Mouse (Mus musculus): Measurements from ENCODE around the gene Dennd1b. TPM values are rescaled to one million over a fixed set of nuclear protein-coding genes. Genes with fewer than 3 reads are reported as not detected.

Dennd1b gene
- total RNA-seq, 4 experiments from 2014 or later: 20.7 to 29.5 (median 22.2) TPM

GRCm38 (mm10) chr1:139079523-139079922, 116.3 kb downstream of the Dennd1b start:
- no peak for DNase-seq (ENCODE audit: low spot score in 2 of 2)

DNA sequence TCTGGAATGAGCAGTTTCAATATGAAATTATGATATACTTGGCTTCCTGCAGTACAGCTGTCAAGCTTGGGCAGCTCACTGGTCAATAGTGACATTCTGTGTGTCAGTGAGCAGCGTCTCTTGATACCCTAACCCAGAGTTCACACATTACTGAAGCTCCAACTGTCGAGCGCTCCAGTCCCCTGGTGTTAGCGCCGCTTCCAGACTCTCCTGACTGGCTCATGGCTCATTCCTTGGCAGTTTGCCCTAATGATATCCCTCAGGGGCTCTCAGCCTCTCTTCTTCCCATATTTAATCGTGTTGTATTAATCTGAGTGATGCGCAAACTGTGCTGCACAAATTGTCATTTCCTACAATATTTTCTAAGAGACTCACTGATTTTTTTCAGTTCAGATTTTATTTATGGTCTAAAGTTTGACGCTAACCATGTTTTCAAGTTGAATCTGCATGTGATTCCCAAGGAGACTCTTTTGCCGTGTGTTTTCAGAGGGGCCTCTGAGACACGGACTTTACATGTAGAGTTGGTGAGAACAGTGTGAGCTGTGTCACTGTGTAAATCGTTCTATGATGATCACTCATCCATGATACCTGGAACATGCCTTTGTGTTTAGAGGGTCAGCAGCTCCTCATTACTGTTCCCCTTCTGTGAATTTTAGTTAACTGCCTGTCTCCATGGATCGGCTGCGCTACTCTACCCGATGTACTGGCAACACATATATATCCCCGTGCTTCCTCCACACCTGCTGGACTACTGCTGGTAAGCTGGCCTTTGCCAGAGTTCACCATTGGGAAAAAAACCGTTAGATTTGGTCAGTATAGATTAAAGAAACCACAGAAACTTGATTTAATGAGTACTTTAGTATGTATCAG, 117.5 kb downstream of the Dennd1b start:
- peak; percentile 14 to 24 for DNase-seq (ENCODE audit: low spot score in 2 of 2)

DNA sequence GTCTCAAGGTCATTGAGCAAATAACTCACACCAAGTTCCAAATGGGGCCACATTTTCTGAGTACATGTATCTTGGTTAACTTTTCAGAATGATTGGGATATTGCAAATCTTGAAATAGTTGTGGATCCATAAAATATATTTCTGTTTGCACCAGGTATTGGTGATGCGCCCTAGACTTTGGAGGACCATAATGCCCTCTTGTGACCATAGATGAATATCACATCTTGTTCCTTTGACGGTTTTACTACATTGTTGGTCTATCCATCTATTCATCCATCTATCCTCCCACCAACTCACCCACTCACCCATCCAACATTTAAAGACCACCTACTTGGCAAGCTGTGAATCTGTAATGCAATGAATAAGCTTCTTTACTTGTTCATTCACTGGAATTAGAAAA, 120.1 kb downstream of the Dennd1b start:
- no peak for DNase-seq (ENCODE audit: low spot score in 2 of 2)

- no peak for DNase-seq (ENCODE audit: low spot score in 2 of 2)
Measured at GRCm38 (mm10) chr1:139087564-139087963, 124.3 kb downstream of the Dennd1b start.

- DNase-seq (ENCODE audit: low spot score in 2 of 2): no peak
Measured at GRCm38 (mm10) chr1:139090744-139091143, 127.5 kb downstream of the Dennd1b start.

DNA sequence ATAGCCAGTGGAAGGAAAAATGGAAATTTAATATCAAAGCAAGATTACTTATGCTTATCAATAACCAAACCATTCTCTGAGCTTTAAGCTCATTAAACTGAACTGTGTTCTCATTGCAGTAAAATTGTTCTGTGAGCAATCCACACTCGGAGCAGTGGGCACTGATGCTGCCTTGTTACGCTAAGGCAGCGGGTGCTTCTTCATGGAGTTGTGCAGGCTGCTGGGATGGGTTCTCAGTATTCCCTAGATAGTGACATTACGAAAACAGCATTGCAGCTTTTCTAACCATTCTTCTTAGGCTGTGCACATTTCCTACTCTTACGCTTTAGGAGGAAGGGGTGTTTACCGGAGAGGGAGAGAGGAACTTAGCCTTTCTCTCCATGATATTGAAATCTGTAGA, 128.5 kb downstream of the Dennd1b start:
- no peak for DNase-seq (ENCODE audit: low spot score in 2 of 2)

DNA sequence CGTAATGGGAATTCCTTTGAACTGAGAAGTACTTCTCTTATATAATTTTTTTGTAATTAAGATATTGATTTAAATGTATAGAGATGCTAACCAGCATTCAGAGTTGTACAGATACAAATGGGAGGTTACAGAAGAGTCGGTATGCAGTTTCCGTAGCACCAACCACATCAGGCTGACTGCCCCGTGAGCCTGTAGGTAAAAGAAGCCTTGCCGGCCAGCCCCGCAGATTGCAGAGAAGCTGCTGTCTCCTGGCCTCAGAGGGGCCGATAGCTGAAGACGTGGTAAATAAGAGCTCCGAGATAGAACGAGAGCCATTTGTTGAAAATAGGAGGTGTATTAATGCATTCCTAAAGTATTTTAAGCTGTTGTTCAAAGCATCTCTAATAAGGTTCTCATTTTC, 128.9 kb downstream of the Dennd1b start:
- no peak for DNase-seq (ENCODE audit: low spot score in 2 of 2)

DNA sequence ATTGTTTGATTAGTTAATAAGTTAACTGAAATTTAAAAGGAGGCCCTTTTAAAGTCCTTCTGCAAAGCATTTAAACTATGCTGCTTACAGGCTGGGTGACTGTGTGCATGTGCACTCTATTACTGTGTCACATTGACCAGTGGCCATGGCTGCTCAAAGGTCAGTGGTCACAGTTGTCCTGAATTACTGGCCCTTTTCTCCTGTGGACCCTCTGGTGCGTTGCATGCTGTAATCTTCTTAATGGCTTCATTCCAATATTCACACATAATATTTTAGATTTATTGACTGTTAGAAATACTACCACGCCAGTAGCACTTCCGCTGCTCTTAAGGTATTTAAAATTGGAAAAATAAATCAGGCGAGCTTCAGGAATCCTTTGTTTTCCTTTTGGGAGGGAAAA, 129.5 kb downstream of the Dennd1b start:
- no peak for DNase-seq (ENCODE audit: low spot score in 2 of 2)

- no peak for DNase-seq (ENCODE audit: low spot score in 2 of 2)
Measured at GRCm38 (mm10) chr1:139096369-139096768, 133.1 kb downstream of the Dennd1b start.

DNA sequence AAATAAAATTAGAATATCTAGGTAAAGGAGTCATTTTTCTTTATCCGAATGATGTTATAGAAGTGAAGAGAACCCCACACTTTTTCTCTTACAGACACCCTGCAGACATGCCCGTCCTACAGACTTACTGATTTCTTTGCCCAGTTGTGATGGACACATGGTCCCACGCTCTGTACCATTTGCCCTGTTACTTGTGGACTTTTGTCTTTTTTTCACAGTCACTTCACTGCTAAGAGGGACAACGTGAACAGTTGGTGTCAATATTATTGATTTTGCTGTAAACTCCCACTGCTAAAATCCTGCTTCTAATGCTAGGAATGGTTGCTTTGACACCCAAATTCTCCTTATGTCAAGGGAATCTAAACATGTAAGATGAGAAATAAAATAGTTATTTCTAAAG, 134.9 kb downstream of the Dennd1b start:
- no peak for DNase-seq (ENCODE audit: low spot score in 2 of 2)

DNA sequence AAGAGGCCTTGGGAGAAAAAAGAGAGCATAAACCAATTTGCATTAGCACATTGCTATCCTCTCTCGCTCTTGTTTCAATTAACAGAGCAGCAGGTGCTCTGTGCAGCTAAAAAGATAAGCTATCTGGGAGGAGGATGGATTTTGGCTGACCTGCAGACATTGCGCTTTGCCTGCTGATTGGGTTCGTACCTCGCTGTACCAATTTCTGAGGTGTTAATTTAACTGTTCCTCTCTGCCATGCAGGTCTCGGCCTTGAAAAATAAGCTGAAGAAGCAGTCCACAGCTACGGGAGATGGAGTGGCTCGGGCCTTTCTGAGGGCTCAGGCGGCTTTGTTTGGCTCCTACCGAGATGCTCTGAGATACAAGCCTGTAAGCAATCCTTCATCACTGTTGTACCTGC, 138.5 kb downstream of the Dennd1b start:
- no peak for DNase-seq (ENCODE audit: low spot score in 2 of 2)

GRCm38 (mm10) chr1:139108251-139108650, 145.0 kb downstream of the Dennd1b start:
- no peak for DNase-seq (ENCODE audit: low spot score in 2 of 2)

DNA sequence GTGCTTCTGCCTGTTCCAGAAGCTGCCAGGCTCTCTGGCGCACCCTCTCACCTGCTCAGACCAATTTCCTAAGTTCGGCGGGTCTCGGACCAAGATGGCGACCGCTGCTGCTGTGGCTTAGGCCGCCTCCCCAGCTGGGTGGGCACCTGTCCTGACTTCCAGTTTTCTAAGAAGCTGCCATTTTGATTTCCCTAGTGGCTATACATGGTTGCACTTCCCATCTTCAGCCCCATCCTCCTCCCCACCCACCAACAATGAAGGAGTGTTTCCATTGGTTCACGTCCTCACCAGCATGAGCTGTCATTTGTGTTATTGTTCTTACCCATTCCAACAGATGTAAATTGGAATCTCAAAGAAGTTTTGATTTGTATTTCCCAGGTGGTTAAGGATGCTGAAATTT, 159.4 kb downstream of the Dennd1b start:
- DNase-seq (ENCODE audit: low spot score in 2 of 2): no peak

GRCm38 (mm10) chr1:139139644-139140043, 176.4 kb downstream of the Dennd1b start:
- no peak for DNase-seq (ENCODE audit: low spot score in 2 of 2)

- no peak for DNase-seq (ENCODE audit: low spot score in 2 of 2)
Measured at GRCm38 (mm10) chr1:139145516-139145915, 182.3 kb downstream of the Dennd1b start.

DNA sequence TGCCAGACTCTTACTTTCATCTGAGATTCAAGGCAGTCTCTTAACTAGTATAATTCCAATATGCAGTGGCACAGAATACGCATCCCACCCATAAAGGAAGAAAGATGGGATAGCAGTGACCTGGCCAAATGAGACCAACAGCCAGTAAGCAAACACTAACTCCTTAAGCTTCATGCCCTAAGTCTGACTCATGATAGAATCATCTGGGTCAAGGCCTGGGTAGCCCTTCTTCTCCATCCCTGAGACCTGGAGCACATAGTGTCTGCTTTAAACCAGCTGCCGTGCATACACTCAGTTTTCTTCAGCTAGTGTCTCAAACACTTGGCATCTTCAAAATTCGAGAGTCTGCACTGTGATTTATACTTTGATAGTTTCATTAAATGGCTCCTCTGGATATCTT, 183.1 kb downstream of the Dennd1b start:
- DNase-seq (ENCODE audit: low spot score in 2 of 2): no peak

GRCm38 (mm10) chr1:139153006-139153405, 189.8 kb downstream of the Dennd1b start:
- no peak for DNase-seq (ENCODE audit: low spot score in 2 of 2)

DNA sequence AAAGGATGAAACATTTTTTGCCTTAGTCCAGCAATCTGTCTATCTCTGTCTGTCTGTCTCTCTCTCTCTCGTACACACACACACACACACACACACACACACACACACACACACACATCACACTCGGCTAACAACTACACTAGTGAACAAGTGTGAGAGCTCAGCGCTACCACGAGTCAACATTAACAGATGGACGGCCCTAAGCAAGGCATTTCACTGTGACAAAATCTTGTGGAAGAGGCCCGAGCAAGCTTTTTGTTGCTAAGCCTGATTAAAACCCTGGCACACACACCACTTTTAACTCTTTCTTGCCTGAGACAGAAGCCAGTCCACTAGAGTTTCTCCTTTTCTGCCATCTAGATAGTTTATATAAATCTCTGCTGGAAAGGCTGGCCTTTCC, 190.3 kb downstream of the Dennd1b start:
- no peak for DNase-seq (ENCODE audit: low spot score in 2 of 2)

GRCm38 (mm10) chr1:139156397-139156796, 193.2 kb downstream of the Dennd1b start:
- no peak for DNase-seq (ENCODE audit: low spot score in 2 of 2)

DNA sequence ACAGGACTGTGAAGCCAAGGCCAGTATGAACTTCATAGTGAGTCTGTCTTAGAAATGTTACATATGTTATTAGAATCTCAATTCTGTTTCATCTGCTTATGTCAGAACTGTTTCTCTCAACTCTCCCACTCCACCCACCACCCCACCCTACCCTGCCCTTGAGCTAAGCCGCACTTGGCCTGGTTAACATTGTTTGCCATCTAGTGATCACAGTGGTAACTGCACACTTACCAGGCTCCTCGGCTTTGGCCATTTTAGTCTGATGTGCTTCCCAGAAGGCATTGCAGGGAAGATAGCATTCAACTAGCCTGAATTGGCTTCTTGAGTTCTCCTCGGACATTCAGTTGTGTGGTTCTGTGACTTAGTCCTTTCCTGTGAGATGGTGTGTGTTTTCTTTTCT, 198.4 kb downstream of the Dennd1b start:
- DNase-seq (ENCODE audit: low spot score in 2 of 2): no peak

GRCm38 (mm10) chr1:139162814-139163213, 199.6 kb downstream of the Dennd1b start:
- DNase-seq (ENCODE audit: low spot score in 2 of 2): no peak

GRCm38 (mm10) chr1:139174058-139174832, 211.0 kb downstream of the Dennd1b start:
- DNase-seq (ENCODE audit: low spot score in 2 of 2): no peak

- no peak for DNase-seq (ENCODE audit: low spot score in 2 of 2)
Measured at GRCm38 (mm10) chr1:139179707-139180106, 216.5 kb downstream of the Dennd1b start.

Measured in gastrocnemius, adult 8-10 months (tissue).